Mouse (Mus musculus) cortical plate, adult 2 months (tissue): Measurements from ENCODE around the gene Nckap5.

Source experiments
- CTCF ChIP-seq: fragments of 200-500 bp; IDR thresholded peaks from 2 replicates; pipeline ENCODE4 v1.5.1; 2011; ENCODE audit warnings: mild to moderate bottlenecking, control low read depth, low read length; ENCODE audit not compliant: insufficient read depth; ENCODE audit errors: extremely low read depth
- POLR2A ChIP-seq: fragments of 200-500 bp; IDR thresholded peaks from 2 replicates; pipeline ENCODE4 v1.6.1; 2011; ENCODE audit warnings: mild to moderate bottlenecking, low read length, control low read depth; ENCODE audit not compliant: insufficient read depth; ENCODE audit errors: extremely low read depth

DNA sequence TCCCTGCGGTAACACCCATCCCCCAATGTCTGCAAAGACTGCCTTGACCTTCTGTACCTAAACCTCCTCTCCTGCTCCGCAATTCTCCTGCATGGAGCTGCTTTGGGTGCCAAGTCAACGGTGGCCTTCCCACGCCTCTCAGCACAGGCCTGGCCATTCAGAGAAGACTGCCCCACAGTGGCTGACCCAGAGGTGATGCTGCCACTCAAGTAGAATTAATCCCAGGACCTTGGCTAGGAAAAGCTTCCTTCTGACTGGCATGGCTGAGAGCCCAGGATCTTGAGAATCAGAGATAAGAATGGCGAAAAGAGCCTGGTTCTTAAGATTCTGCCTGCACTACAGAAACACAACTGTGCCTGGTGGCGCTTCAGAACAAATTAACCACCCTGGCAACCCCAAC, 678.4 kb downstream of the Nckap5 start:
- TF ChIP-seq CTCF (no peak), POLR2A (no peak)
